Mouse (Mus musculus): Measurements from ENCODE around the gene Elf2. TPM values are rescaled to one million over a fixed set of nuclear protein-coding genes. Genes with fewer than 3 reads are reported as not detected.
A peak's percentile ranks its signal among the peaks of the same experiment; 100 is the strongest.

Elf2 gene
- polyA plus RNA-seq, 1 experiment from 2014 or later = 47.4 TPM

DNA sequence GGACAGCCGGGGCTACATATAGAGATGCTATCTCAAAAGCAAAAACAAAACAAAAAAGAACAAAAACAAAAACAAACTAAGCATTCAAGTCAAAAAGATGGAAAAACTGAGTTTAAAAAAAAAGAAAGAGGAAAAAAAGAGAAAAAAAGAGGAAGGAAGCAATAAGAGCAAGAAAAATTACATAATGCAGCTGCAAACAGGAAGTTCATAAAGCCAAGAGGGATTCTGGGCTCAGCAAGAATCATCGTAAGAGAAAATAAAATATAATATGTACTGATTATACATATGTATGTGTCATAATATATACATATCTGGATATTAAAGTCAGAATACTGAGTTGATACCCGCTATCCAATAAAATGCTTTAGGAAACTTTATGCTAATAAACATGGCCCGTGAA lies 58.7 kb downstream of the Elf2 start:
- 95% methylated on average over 4 of the region's 4 CpGs for WGBS
- ATAC-seq (ENCODE audit: low FRiP score) (no peak), DNase-seq (ENCODE audit: low spot score, missing footprints) (no peak)
- Histone ChIP-seq H3K27ac (ENCODE audit: low read depth, low read length) (no peak overlapping the region), H3K9me3 (ENCODE audit: control insufficient read depth, low read length) (no peaks in the 10 kb centered on the region), H3K36me3 (ENCODE audit: control insufficient read depth, insufficient read depth, low read length) (no peaks in the 10 kb centered on the region), H3K4me3 (ENCODE audit: low read depth, low read length) (no peak overlapping the region), H3K9ac (ENCODE audit: low read length) (no peak overlapping the region), H3K4me1 (ENCODE audit: control insufficient read depth, insufficient read depth, low read length) (peaks cover 5% of the 10 kb centered on the region), H3K4me2 (no peak overlapping the region), H3K27me3 (ENCODE audit: control insufficient read depth, insufficient read depth, low read length) (no peaks in the 10 kb centered on the region)

DNA sequence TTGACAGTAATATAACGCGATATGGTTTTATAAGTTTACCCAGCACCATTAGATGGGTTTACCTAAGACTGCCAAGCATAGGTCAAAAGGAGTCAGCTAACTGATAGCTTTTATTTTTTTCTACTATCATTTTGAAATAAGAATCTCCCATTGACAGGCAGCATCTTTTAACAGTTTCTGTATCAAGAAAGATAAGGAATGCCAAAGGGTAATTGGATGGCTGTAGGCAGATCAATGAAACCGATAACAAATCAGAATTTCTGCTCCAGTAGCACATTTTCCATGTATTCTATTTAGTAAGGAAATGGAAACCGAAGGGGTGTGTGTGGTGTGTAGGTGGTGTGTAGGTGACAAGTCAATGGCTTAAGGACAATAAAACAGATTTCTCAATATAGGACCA lies 62.0 kb downstream of the Elf2 start:
- Histone ChIP-seq H3K36me3 (ENCODE audit: control insufficient read depth, insufficient read depth, low read length) (no peaks in the 10 kb centered on the region), H3K4me3 (ENCODE audit: low read depth, low read length) (no peak overlapping the region), H3K4me1 (ENCODE audit: control insufficient read depth, insufficient read depth, low read length) (peaks cover 5% of the 10 kb centered on the region), H3K9ac (ENCODE audit: low read length) (no peak overlapping the region), H3K4me2 (no peak overlapping the region), H3K27ac (ENCODE audit: low read depth, low read length) (no peak overlapping the region), H3K9me3 (ENCODE audit: control insufficient read depth, low read length) (no peaks in the 10 kb centered on the region), H3K27me3 (ENCODE audit: control insufficient read depth, insufficient read depth, low read length) (no peaks in the 10 kb centered on the region)
- ATAC-seq (ENCODE audit: low FRiP score) (no peak), DNase-seq (ENCODE audit: low spot score, missing footprints) (no peak)
- WGBS = 82% methylated on average over 4 of the region's 4 CpGs

DNA sequence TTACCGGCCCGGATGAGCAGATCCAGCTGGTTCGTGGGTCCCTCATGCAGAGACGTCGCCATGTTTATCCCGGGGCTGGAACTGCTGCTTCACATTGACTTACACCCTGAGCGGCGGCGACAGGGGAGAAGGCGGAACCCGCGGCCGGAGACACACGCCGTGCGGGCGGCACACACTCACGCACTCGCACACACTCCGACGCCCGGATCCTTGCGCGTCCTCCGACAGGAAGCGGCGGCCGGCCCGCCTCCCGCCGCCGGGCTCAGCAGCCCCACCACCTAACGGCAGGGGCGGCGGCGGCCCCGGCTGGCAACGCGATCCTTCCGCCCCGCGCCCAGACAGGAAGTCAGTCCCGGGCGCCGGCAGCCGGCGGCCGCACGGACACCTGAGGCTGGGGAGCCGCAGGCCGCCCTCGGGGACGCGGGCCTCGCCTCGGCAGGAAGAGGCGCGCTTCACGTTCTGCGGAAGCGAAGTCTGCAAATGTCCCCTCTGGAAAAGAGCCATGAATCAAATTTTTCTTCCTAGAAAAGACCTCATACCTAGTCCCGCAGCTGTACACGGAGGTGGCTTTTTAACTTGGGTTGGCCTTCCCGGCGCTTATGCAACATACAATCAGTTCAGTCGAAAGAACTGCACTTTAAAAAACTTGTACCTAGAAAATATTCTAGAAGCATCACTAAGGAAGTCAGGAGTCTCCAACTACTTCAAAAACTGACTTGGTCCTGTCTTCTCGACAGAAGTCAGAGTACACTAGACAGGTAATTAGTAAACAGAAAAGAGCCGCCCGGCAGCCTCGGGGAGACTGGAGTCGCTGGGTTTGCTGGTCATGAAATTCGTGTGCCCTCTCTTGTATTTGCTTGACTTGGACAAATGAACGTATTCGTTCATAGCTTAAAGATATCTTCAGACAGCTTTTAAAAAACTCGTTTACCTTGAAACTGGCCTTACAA lies 63.0 kb downstream of the Elf2 start:
- Histone ChIP-seq H3K27me3 (ENCODE audit: control insufficient read depth, insufficient read depth, low read length) (no peaks in the 10 kb centered on the region), H3K36me3 (ENCODE audit: control insufficient read depth, insufficient read depth, low read length) (no peaks in the 10 kb centered on the region), H3K4me3 (ENCODE audit: low read depth, low read length) (peak overlapping the region; percentile 97), H3K4me2 (peak overlapping the region; percentile 77), H3K27ac (ENCODE audit: low read depth, low read length) (peak overlapping the region; percentile 92), H3K9ac (ENCODE audit: low read length) (peak overlapping the region; percentile 92), H3K4me1 (ENCODE audit: control insufficient read depth, insufficient read depth, low read length) (peaks cover 5% of the 10 kb centered on the region), H3K9me3 (ENCODE audit: control insufficient read depth, low read length) (no peaks in the 10 kb centered on the region)
- under 1% methylated on average over 64 of the region's 75 CpGs for WGBS
- peak; percentile 74 for ATAC-seq (ENCODE audit: low FRiP score)
- peak; percentile 97 for DNase-seq (ENCODE audit: low spot score, missing footprints)

DNA sequence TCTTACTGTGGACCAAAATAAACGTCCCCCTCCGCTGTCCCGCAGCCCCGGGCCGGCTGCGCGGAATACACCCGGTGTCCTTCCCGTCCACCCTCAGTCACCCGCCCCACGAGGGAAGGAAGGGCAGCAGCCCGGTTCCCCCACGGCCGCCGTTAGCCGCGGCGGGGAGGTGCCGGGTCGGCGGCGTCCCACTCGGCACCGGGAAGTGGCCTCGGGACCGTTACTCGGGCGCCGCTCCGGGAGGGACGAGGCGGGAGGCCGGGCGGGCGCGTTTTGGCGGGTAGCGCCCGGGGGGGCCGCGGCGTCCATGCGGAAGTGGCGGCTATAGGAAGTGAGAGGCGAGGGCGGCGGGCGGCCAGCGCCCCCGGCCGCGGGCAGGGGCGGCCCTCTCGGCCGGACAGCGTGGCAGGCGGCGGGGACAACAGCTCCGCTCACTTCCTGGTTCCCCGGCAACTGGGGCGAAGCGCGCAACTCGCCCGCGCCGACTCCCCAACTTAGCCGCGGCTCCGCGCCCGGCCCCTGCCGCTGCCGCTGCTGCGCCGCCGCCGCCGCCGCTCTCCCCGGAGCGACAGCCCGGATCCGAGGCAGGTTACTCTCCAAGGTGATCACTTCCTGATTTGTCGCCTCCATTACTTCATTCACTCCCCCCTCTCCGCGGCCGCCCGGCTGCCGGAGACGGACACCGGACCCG lies 63.9 kb downstream of the Elf2 start:
- no peaks in the 10 kb centered on the region for H3K9me3 ChIP-seq (ENCODE audit: control insufficient read depth, low read length)
- peak overlapping the region; percentile 92 for H3K27ac ChIP-seq (ENCODE audit: low read depth, low read length)
- H3K4me2 ChIP-seq = peak overlapping the region; percentile 77
- WGBS = under 1% methylated on average over 88 of the region's 93 CpGs
- peaks cover 5% of the 10 kb centered on the region for H3K4me1 ChIP-seq (ENCODE audit: control insufficient read depth, insufficient read depth, low read length)
- H3K9ac ChIP-seq (ENCODE audit: low read length) = peak overlapping the region; percentile 92
- peak overlapping the region; percentile 97 for H3K4me3 ChIP-seq (ENCODE audit: low read depth, low read length)
- DNase-seq (ENCODE audit: low spot score, missing footprints) = peak; percentile 95
- H3K36me3 ChIP-seq (ENCODE audit: control insufficient read depth, insufficient read depth, low read length) = no peaks in the 10 kb centered on the region
- no peaks in the 10 kb centered on the region for H3K27me3 ChIP-seq (ENCODE audit: control insufficient read depth, insufficient read depth, low read length)
- ATAC-seq (ENCODE audit: low FRiP score) = peak; percentile 62

DNA sequence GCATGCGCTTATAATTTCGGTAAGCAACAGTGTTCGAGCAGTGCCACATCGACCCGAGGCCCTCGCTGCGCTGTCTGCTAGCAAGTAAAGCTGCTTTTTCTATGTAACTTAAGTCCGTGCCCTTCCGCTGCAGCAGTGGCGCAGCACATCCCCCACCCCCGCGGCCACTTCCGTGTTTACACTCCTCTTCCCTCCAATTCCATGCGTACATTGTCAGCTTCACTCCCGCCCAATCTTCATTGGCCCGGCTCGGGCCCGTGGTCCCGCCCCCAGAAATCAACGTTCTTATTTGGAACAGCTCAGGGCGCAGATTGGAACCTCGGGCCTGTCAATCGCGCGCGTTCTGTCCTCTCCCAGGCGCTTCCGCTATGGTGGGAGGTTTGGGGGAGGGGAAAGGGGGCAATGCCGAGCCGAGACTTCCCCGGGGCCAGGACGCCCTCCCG lies 64.5 kb downstream of the Elf2 start:
- peak; percentile 98 for ATAC-seq (ENCODE audit: low FRiP score)
- Histone ChIP-seq H3K4me3 (ENCODE audit: low read depth, low read length) (peak overlapping the region; percentile 97), H3K27ac (ENCODE audit: low read depth, low read length) (peak overlapping the region; percentile 92), H3K4me2 (peak overlapping the region; percentile 77), H3K4me1 (ENCODE audit: control insufficient read depth, insufficient read depth, low read length) (peaks cover 5% of the 10 kb centered on the region), H3K9me3 (ENCODE audit: control insufficient read depth, low read length) (no peaks in the 10 kb centered on the region), H3K27me3 (ENCODE audit: control insufficient read depth, insufficient read depth, low read length) (no peaks in the 10 kb centered on the region), H3K36me3 (ENCODE audit: control insufficient read depth, insufficient read depth, low read length) (no peaks in the 10 kb centered on the region), H3K9ac (ENCODE audit: low read length) (peak overlapping the region; percentile 92)
- under 1% methylated on average over 31 of the region's 33 CpGs for WGBS
- DNase-seq (ENCODE audit: low spot score, missing footprints) = peak; percentile 98

DNA sequence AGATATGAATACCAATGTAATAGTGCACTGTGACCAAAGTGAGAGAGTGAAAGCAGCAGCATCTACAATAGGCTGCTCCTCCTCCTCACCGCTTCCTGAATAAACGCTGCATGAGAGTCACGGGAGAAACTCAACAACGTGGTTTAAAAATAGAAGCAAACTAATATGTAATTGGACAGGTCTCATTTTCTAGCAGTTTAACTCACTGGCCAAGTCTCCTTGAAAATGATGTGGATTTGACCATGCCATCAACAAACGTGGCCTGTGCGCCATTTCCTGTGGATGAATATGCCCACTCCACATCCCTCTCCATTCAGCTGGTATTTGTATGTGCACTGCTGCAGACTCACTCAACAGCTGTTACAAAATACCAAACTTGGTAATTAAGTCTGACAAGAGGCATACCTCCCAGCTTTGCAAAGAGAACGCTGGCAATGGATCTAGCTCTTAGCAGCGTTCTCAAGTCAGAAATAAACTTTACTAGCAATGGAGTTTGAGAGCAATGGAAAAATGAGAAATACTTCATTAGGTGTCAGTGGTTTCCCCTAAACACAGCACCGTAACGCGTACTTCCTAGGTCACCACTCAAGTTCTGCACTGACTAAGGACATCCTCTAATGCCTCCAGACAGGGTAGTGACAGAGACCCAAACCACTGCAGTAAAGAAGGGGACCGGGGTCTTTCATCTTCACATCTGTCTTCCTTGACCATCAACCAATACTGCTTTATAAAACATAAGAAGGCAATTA lies 70.2 kb downstream of the Elf2 start:
- Histone ChIP-seq H3K9me3 (ENCODE audit: control insufficient read depth, low read length) (no peaks in the 10 kb centered on the region), H3K27ac (ENCODE audit: low read depth, low read length) (no peak overlapping the region), H3K4me2 (no peak overlapping the region), H3K9ac (ENCODE audit: low read length) (no peak overlapping the region), H3K27me3 (ENCODE audit: control insufficient read depth, insufficient read depth, low read length) (no peaks in the 10 kb centered on the region), H3K36me3 (ENCODE audit: control insufficient read depth, insufficient read depth, low read length) (peaks cover 2% of the 10 kb centered on the region; the same call in 1 of the 2 replicates), H3K4me3 (ENCODE audit: low read depth, low read length) (no peak overlapping the region), H3K4me1 (ENCODE audit: control insufficient read depth, insufficient read depth, low read length) (no peaks in the 10 kb centered on the region; the same call in 1 of the 2 replicates)
- ATAC-seq (ENCODE audit: low FRiP score) = no peak
- no peak for DNase-seq (ENCODE audit: low spot score, missing footprints)
- 93% methylated on average over 12 of the region's 12 CpGs for WGBS

DNA sequence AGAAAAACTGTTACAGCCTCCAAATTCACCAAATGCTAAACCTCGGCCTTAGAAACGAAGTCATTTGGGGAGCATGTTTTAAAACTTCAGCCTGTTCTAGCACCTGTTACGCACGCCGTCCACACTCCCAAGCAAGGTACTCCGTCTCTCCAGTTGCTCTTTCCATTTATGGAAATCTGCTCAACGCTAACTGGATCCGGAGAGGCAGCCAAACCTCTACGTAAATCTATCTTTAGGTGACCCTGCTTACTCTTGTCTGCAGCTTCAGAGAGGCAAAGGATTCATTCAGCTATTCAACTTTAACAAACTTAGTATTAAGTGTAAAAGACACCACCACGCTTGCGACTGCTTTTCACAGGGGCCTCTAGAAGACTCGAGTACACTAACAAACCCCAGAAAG lies 72.0 kb downstream of the Elf2 start:
- Histone ChIP-seq H3K9me3 (ENCODE audit: control insufficient read depth, low read length) (no peaks in the 10 kb centered on the region), H3K4me1 (ENCODE audit: control insufficient read depth, insufficient read depth, low read length) (no peaks in the 10 kb centered on the region), H3K36me3 (ENCODE audit: control insufficient read depth, insufficient read depth, low read length) (peaks cover 4% of the 10 kb centered on the region; the same call in 1 of the 2 replicates), H3K4me2 (no peak overlapping the region), H3K27ac (ENCODE audit: low read depth, low read length) (no peak overlapping the region), H3K4me3 (ENCODE audit: low read depth, low read length) (no peak overlapping the region), H3K27me3 (ENCODE audit: control insufficient read depth, insufficient read depth, low read length) (no peaks in the 10 kb centered on the region), H3K9ac (ENCODE audit: low read length) (no peak overlapping the region)
- 90% methylated on average over 12 of the region's 12 CpGs for WGBS
- ATAC-seq (ENCODE audit: low FRiP score) (no peak), DNase-seq (ENCODE audit: low spot score, missing footprints) (no peak)

DNA sequence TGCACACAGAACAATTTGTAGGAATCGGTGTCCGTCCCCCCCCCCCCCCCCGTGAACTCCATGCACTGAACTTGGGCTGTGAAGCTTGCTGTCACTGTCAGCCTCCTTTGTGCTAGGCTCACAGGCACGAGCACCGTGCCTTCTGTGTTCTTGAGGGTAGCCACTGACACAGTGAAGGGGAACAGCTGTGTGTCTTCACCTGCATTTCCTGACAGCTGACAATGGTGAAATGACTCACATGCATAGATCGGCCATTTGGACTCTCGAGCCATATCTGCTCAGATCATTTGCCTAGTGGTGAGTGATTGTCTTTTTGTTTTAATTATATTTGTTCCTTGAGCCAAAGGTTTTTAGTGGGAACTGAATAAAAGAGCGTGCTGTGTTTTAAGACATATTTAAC lies 77.5 kb downstream of the Elf2 start:
- Histone ChIP-seq H3K4me3 (ENCODE audit: low read depth, low read length) (no peak overlapping the region), H3K4me2 (no peak overlapping the region), H3K9me3 (ENCODE audit: control insufficient read depth, low read length) (no peaks in the 10 kb centered on the region), H3K9ac (ENCODE audit: low read length) (no peak overlapping the region), H3K36me3 (ENCODE audit: control insufficient read depth, insufficient read depth, low read length) (peaks cover 12% of the 10 kb centered on the region), H3K4me1 (ENCODE audit: control insufficient read depth, insufficient read depth, low read length) (no peaks in the 10 kb centered on the region), H3K27me3 (ENCODE audit: control insufficient read depth, insufficient read depth, low read length) (no peaks in the 10 kb centered on the region), H3K27ac (ENCODE audit: low read depth, low read length) (no peak overlapping the region)
- ATAC-seq (ENCODE audit: low FRiP score) (no peak), DNase-seq (ENCODE audit: low spot score, missing footprints) (no peak)
- 92% methylated on average over 8 of the region's 8 CpGs for WGBS

Measured in midbrain, embryonic 11.5 days (tissue).